Mouse (Mus musculus) MEL (cell line): Measurements from ENCODE around the gene Slc7a6. TPM values are rescaled to one million over a fixed set of nuclear protein-coding genes. Genes with fewer than 3 reads are reported as not detected.

Experiments
- DNase-seq: peaks from one replicate; pipeline ENCODE4 v3.0.0; 2011; ENCODE audit warnings: low read depth, low spot score
- H3K27ac ChIP-seq: 2 replicates; pipeline ENCODE4 v1.5.1; 2012; ENCODE audit warnings: low read depth, mild to moderate bottlenecking, control low read depth, low read length, moderate library complexity; ENCODE audit not compliant: control insufficient read depth
- H3K27me3 ChIP-seq, 2 experiments: fragments of 150-350 bp in 1 of 2; sonication (generic) in 1 of 2; 2 replicates each; pipeline ENCODE4 v1.6.1; 2012; ENCODE audit warnings: low read length in 2 of 2, mild to moderate bottlenecking in 2 of 2, improper control_type of control experiment in 1 of 2, moderate library complexity in 1 of 2; ENCODE audit not compliant: insufficient read depth in 2 of 2, control insufficient read depth in 1 of 2
- H3K36me3 ChIP-seq, 2 experiments: 2 replicates each; pipeline ENCODE4 v1.6.1; 2012 to 2014; ENCODE audit warnings: low read length in 2 of 2, improper control_type of control experiment in 1 of 2, inconsistent platforms in 1 of 2, mild to moderate bottlenecking in 1 of 2; ENCODE audit not compliant: insufficient read depth in 2 of 2, control insufficient read depth in 1 of 2
- H3K4me1 ChIP-seq, 2 experiments: fragments of 150-350 bp in 1 of 2; sonication (generic) in 1 of 2; 2 replicates each; pipeline ENCODE4 v1.6.1; 2012; ENCODE audit warnings: low read length in 2 of 2, improper control_type of control experiment in 1 of 2, mild to moderate bottlenecking in 1 of 2; ENCODE audit not compliant: insufficient read depth in 2 of 2, control insufficient read depth in 1 of 2
- H3K4me3 ChIP-seq, 2 experiments: fragments of 150-350 bp in 1 of 2; sonication (generic) in 1 of 2; 2 replicates each; pipeline ENCODE4 v1.5.1; 2012; ENCODE audit warnings: low read depth in 2 of 2, low read length in 2 of 2, mild to moderate bottlenecking in 2 of 2, moderate library complexity in 2 of 2, control low read depth in 1 of 2, improper control_type of control experiment in 1 of 2; ENCODE audit not compliant: control insufficient read depth in 1 of 2, insufficient read depth in 1 of 2
- H3K79me2 ChIP-seq: 2 replicates; pipeline ENCODE4 v1.6.1; 2012; ENCODE audit warnings: mild to moderate bottlenecking, low read length, moderate library complexity; ENCODE audit not compliant: control insufficient read depth, poor library complexity, insufficient read depth
- H3K9ac ChIP-seq: 2 replicates; pipeline ENCODE4 v1.6.1; 2012; ENCODE audit warnings: low read depth, mild to moderate bottlenecking, control low read depth, low read length, moderate library complexity; ENCODE audit not compliant: control insufficient read depth, poor library complexity, severe bottlenecking
- H3K9me3 ChIP-seq: fragments of 150-350 bp; sonication (generic); replicated peaks from 2 replicates; pipeline ENCODE4 v1.6.1; 2012; ENCODE audit warnings: mild to moderate bottlenecking, low read length, improper control_type of control experiment, moderate library complexity; ENCODE audit not compliant: insufficient read depth
- BHLHE40 ChIP-seq: IDR thresholded peaks from 2 replicates; pipeline ENCODE4 v1.6.1; 2012; ENCODE audit warnings: low read depth, mild to moderate bottlenecking, inconsistent platforms, low read length, improper control_type of control experiment, borderline replicate concordance
- CHD2 ChIP-seq: IDR thresholded peaks from 2 replicates; pipeline ENCODE4 v1.6.1; 2011; ENCODE audit warnings: low read length, improper control_type of control experiment
- CTCF ChIP-seq, 3 experiments: IDR thresholded peaks in 2 of 3; conservative IDR thresholded peaks in 1 of 3; 2 replicates each; pipeline ENCODE4 v1.5.1; 2011 to 2012; ENCODE audit warnings: low read length in 3 of 3, low read depth in 2 of 3, mild to moderate bottlenecking in 2 of 3, improper control_type of control experiment in 1 of 3, inconsistent platforms in 1 of 3, mixed read lengths in 1 of 3, moderate library complexity in 1 of 3; ENCODE audit not compliant: control insufficient read depth in 1 of 3, insufficient read depth in 1 of 3, poor library complexity in 1 of 3, severe bottlenecking in 1 of 3
- E2F4 ChIP-seq: IDR thresholded peaks from 2 replicates; pipeline ENCODE4 v1.6.1; 2011; ENCODE audit warnings: low read depth, low read length, improper control_type of control experiment, borderline replicate concordance
- EP300 ChIP-seq, 2 experiments: IDR thresholded peaks; 2 replicates each; pipeline ENCODE4 v1.6.1; 2011; ENCODE audit warnings: improper control_type of control experiment in 2 of 2, low read length in 2 of 2, low read depth in 1 of 2, mild to moderate bottlenecking in 1 of 2
- GATA1 ChIP-seq: IDR thresholded peaks from 2 replicates; pipeline ENCODE4 v1.6.1; 2011; ENCODE audit warnings: low read depth, low read length, improper control_type of control experiment
- HCFC1 ChIP-seq: IDR thresholded peaks from 2 replicates; pipeline ENCODE4 v1.6.1; 2012; ENCODE audit warnings: low read depth, mild to moderate bottlenecking, inconsistent platforms, low read length, improper control_type of control experiment, moderate library complexity
- JUND ChIP-seq: IDR thresholded peaks from 2 replicates; pipeline ENCODE4 v1.6.1; 2011; ENCODE audit warnings: low read depth, mild to moderate bottlenecking, improper control_type of control experiment, low read length
- KAT2A ChIP-seq: conservative IDR thresholded peaks from 2 replicates; pipeline ENCODE4 v1.6.1; 2012; ENCODE audit warnings: low read depth, low read length, improper control_type of control experiment, inconsistent platforms
- MAFK ChIP-seq: IDR thresholded peaks from 2 replicates; pipeline ENCODE4 v1.6.1; 2011; ENCODE audit warnings: low read depth, mild to moderate bottlenecking, low read length, improper control_type of control experiment, borderline replicate concordance
- MEF2A ChIP-seq: IDR thresholded peaks from 2 replicates; pipeline ENCODE4 v1.6.1; 2014; ENCODE audit warnings: low read depth, mild to moderate bottlenecking, inconsistent platforms, low read length, improper control_type of control experiment; ENCODE audit not compliant: poor library complexity, insufficient replicate concordance, severe bottlenecking; ENCODE audit errors: extremely low read depth
- MXI1 ChIP-seq: IDR thresholded peaks from 2 replicates; pipeline ENCODE4 v1.6.1; 2011; ENCODE audit warnings: mild to moderate bottlenecking, low read depth, low read length, improper control_type of control experiment
- MYB ChIP-seq: IDR thresholded peaks from 2 replicates; pipeline ENCODE4 v1.6.1; 2011; ENCODE audit warnings: mild to moderate bottlenecking, low read depth, low read length, improper control_type of control experiment
- NELFE ChIP-seq: IDR thresholded peaks from 2 replicates; pipeline ENCODE4 v1.6.1; 2011; ENCODE audit warnings: low read depth, low read length, improper control_type of control experiment
- POLR2A ChIP-seq, 2 experiments: IDR thresholded peaks; 2 replicates each; pipeline ENCODE4 v1.6.1; 2011 to 2012; ENCODE audit warnings: low read length in 2 of 2, mild to moderate bottlenecking in 2 of 2, control low read depth in 1 of 2, improper control_type of control experiment in 1 of 2, low read depth in 1 of 2, moderate library complexity in 1 of 2; ENCODE audit not compliant: control insufficient read depth in 1 of 2, insufficient read depth in 1 of 2, poor library complexity in 1 of 2
- POLR2AphosphoS5 ChIP-seq: IDR thresholded peaks from 2 replicates; pipeline ENCODE4 v1.6.1; 2012; ENCODE audit warnings: low read depth, borderline replicate concordance, mild to moderate bottlenecking, inconsistent platforms, low read length, moderate library complexity, mixed read lengths
- RCOR1 ChIP-seq: IDR thresholded peaks from 2 replicates; pipeline ENCODE4 v1.6.1; 2012; ENCODE audit warnings: low read depth, mild to moderate bottlenecking, inconsistent platforms, low read length, improper control_type of control experiment
- SIN3A ChIP-seq: IDR thresholded peaks from 2 replicates; pipeline ENCODE4 v1.6.1; 2012; ENCODE audit warnings: low read length, improper control_type of control experiment, inconsistent platforms
- TAL1 ChIP-seq: IDR thresholded peaks from 2 replicates; pipeline ENCODE4 v1.6.1; 2012; ENCODE audit warnings: mild to moderate bottlenecking, inconsistent platforms, low read length, moderate library complexity, mixed read lengths
- TCF12 ChIP-seq: IDR thresholded peaks from 2 replicates; pipeline ENCODE4 v1.6.1; 2014; ENCODE audit warnings: low read depth, mild to moderate bottlenecking, inconsistent platforms, low read length, improper control_type of control experiment, moderate library complexity
- USF1 ChIP-seq: IDR thresholded peaks from 2 replicates; pipeline ENCODE4 v1.6.1; 2014; ENCODE audit warnings: low read depth, mild to moderate bottlenecking, inconsistent platforms, low read length, improper control_type of control experiment, moderate library complexity
- USF2 ChIP-seq, 2 experiments: IDR thresholded peaks; 2 replicates each; pipeline ENCODE4 v1.6.1; 2011 to 2012; ENCODE audit warnings: improper control_type of control experiment in 2 of 2, low read length in 2 of 2, borderline replicate concordance in 1 of 2, inconsistent platforms in 1 of 2, low read depth in 1 of 2, mild to moderate bottlenecking in 1 of 2; ENCODE audit not compliant: insufficient read depth in 1 of 2
- ZNF384 ChIP-seq: IDR thresholded peaks from 2 replicates; pipeline ENCODE4 v1.6.1; 2012; ENCODE audit warnings: low read depth, mild to moderate bottlenecking, inconsistent platforms, low read length, improper control_type of control experiment
- polyA plus RNA-seq, 2 experiments: library from polyadenylated mRNA; stranded (reverse) in 1 of 2; unstranded in 1 of 2; fragments of >175 nt in 1 of 2; fragments of >200 nt in 1 of 2; gene quantifications; 2 replicates each; pipeline versions ENCODE4 v1.2.1 to v1.2.4; 2012; ENCODE audit warnings: low replicate concordance in 2 of 2, low read depth in 1 of 2; ENCODE audit not compliant: insufficient read length in 2 of 2, insufficient read depth in 1 of 2, missing spikeins in 1 of 2
- total RNA-seq: library from RNA; depleted of rRNA; stranded (reverse); fragments of 300-350 nt; gene quantifications from 2 replicates; pipeline ENCODE4 v1.2.3, GENCODE M21; 2012

Slc7a6 gene
- total and polyA plus RNA-seq, 3 experiments, result 34.4 to 48.2 TPM; not detected in 1

- TF ChIP-seq ZNF384 (no peak), CHD2 (no peak), NELFE (no peak), SIN3A (no peak), KAT2A (no peak), USF2 (IDR thresholded peaks at IDR 0.05; ENCODE audit: borderline replicate concordance in 1 of 2, insufficient read depth in 1 of 2, low read depth in 1 of 2, low read length in 2 of 2) (no peak), TAL1 (peak; percentile 11; the same call in 1 of the 2 replicates), RCOR1 (peak; percentile 89), HCFC1 (no peak)
Measured at GRCm38 (mm10) chr8:106173566-106173965, 4.9 kb downstream of the Slc7a6 start (continued).

DNA sequence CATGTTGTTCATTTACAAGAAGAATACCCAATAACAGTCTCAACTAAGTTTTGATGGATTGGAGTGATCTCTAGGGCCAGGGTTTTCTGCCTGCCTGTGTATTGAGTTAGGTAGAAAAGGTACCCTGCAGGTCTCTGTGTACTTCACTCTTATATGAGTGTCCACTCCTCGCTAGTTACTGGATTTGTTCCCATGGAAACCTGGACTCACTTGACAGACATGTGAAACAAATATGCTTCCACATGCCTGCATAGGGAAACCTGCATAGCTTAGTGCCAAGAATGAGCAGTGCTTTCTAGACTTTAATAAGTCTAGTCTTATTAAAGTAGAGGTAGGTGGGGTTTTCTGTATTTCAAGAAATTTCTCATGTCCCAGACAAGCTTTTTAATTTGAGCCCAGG, 8.2 kb downstream of the Slc7a6 start:
- H3K9ac ChIP-seq, result no peak overlapping the region
- no peaks in the 10 kb centered on the region for H3K9me3 ChIP-seq
- TF ChIP-seq GATA1 (no peak), E2F4 (no peak), SIN3A (no peak), EP300 (IDR thresholded peaks at IDR 0.05; ENCODE audit: low read depth in 1 of 2, low read length in 2 of 2) (no peak), JUND (no peak), POLR2AphosphoS5 (no peak), MYB (no peak), MAFK (no peak), POLR2A (IDR thresholded peaks at IDR 0.05; ENCODE audit: control insufficient read depth in 1 of 2, insufficient read depth in 1 of 2, low read depth in 1 of 2, low read length in 2 of 2, poor library complexity in 1 of 2) (no peak), TAL1 (no peak), NELFE (no peak), MEF2A (no peak), MXI1 (no peak), TCF12 (no peak), USF1 (no peak), CTCF (IDR thresholded peaks at IDR 0.05 in 2 of 3, conservative IDR thresholded peaks at IDR 0.05 in 1 of 3; ENCODE audit: control insufficient read depth in 1 of 3, insufficient read depth in 1 of 3, low read depth in 2 of 3, low read length in 3 of 3, poor library complexity in 1 of 3, severe bottlenecking in 1 of 3) (no peak), KAT2A (no peak), BHLHE40 (no peak)
- no peaks in the 10 kb centered on the region for H3K27me3 ChIP-seq
- no peak for DNase-seq
- H3K79me2 ChIP-seq, result peaks cover 14% of the 10 kb centered on the region
- H3K4me1 ChIP-seq, result peaks cover 19 to 25% of the 10 kb centered on the region in 2 experiments
- no peak overlapping the region for H3K4me3 ChIP-seq
- H3K36me3 ChIP-seq, result peaks cover 7 to 31% of the 10 kb centered on the region in 2 experiments
- no peak overlapping the region for H3K27ac ChIP-seq
